Mouse (Mus musculus) midbrain, embryonic 13.5 days (tissue): ENCODE data around the gene Olfr525. TPM values are rescaled to one million over a fixed set of nuclear protein-coding genes. Genes with fewer than 3 reads are reported as not detected.

Experiments
- ATAC-seq: fragments of 200-750 bp; cut with Nextera tagmentation; 2 replicates; pipeline ENCODE4 v1.8.0; 2017; ENCODE audit warnings: mild to moderate bottlenecking, moderate TSS enrichment, moderate library complexity
- H3K27ac ChIP-seq: fragments of 300-500 bp; sonication (generic); 2 replicates; pipeline ENCODE4 v1.5.1; 2015; ENCODE audit warnings: inconsistent platforms, mild to moderate bottlenecking, moderate library complexity
- H3K27me3 ChIP-seq: fragments of 300-500 bp; sonication (generic); 2 replicates; pipeline ENCODE4 v1.6.1; 2015; ENCODE audit warnings: mild to moderate bottlenecking, inconsistent platforms
- H3K36me3 ChIP-seq: fragments of 300-500 bp; sonication (generic); 2 replicates; pipeline ENCODE4 v1.6.1; 2015; ENCODE audit warnings: mild to moderate bottlenecking, inconsistent platforms
- H3K4me1 ChIP-seq: fragments of 300-500 bp; sonication (generic); replicated peaks from 2 replicates; pipeline ENCODE4 v1.6.1; 2015; ENCODE audit warnings: inconsistent platforms
- H3K4me2 ChIP-seq: fragments of 300-500 bp; sonication (generic); replicated peaks from 2 replicates; pipeline ENCODE4 v1.6.1; 2015; ENCODE audit warnings: moderate library complexity, mild to moderate bottlenecking, inconsistent platforms
- H3K4me3 ChIP-seq: fragments of 300-500 bp; sonication (generic); replicated peaks from 2 replicates; pipeline ENCODE4 v1.5.1; 2015; ENCODE audit warnings: mild to moderate bottlenecking, inconsistent platforms
- H3K9ac ChIP-seq: fragments of 300-500 bp; sonication (generic); replicated peaks from 2 replicates; pipeline ENCODE4 v1.6.1; 2015; ENCODE audit warnings: mild to moderate bottlenecking, inconsistent platforms
- H3K9me3 ChIP-seq: fragments of 300-500 bp; sonication (generic); 2 replicates; pipeline ENCODE4 v1.6.1; 2016; ENCODE audit warnings: mild to moderate bottlenecking, inconsistent platforms
- WGBS: fragments of 180-500 bp; shearing (Covaris S2); methylation state at CpG from one replicate; pipeline ENCODE4 v1.1.7; 2015; 5-methylcytosine and 5-hydroxymethylcytosine counted together
- polyA plus RNA-seq: library from polyadenylated mRNA; unstranded; fragments of >200 nt; fragmentation: Nextera tagmentation; extraction: Ambion mirVana; gene quantifications from 2 replicates; pipeline ENCODE4 v1.2.1, GENCODE M21; 2015

Gene Olfr525
- polyA plus RNA-seq, result not detected in 2 replicates

- Histone ChIP-seq H3K4me3 (no peak within 1 kb of the TSS), H3K36me3 (no peaks in the 10 kb centered on the region), H3K9ac (no peak within 1 kb of the TSS), H3K27ac (no peak within 1 kb of the TSS), H3K9me3 (no peaks in the 10 kb centered on the region), H3K4me1 (no peaks in the 10 kb centered on the region), H3K4me2 (no peak within 1 kb of the TSS), H3K27me3 (no peaks in the 10 kb centered on the region)
- ATAC-seq, result no peak
- 35% methylated on average over 1 of the region's 1 CpGs for WGBS
These were observed at the start of gene Olfr525 for GRCm38 (mm10) chr7:140320558-140320957. Gene Olfr525 (plus strand): TSS chr7:140320858.

GRCm38 (mm10) chr7:140295746-140296145 lies 24.9 kb upstream of the Olfr525 start:
- H3K27ac ChIP-seq, result no peak overlapping the region
- H3K4me3 ChIP-seq, result no peak overlapping the region
- no peaks in the 10 kb centered on the region for H3K4me1 ChIP-seq
- no peak overlapping the region for H3K9ac ChIP-seq
- H3K36me3 ChIP-seq, result no peaks in the 10 kb centered on the region
- no peaks in the 10 kb centered on the region for H3K27me3 ChIP-seq
- ATAC-seq, result no peak
- 0 out of 2 replicates have a peak, but pooled peaks cover 3% of the 10 kb centered on the region for H3K9me3 ChIP-seq
- H3K4me2 ChIP-seq, result no peak overlapping the region
- 93% methylated on average over 9 of the region's 9 CpGs for WGBS

GRCm38 (mm10) chr7:140296876-140297275 lies 23.8 kb upstream of the Olfr525 start:
- no peaks in the 10 kb centered on the region for H3K4me1 ChIP-seq
- 78% methylated on average over 6 of the region's 6 CpGs for WGBS
- no peak overlapping the region for H3K4me2 ChIP-seq
- no peak for ATAC-seq
- no peaks in the 10 kb centered on the region for H3K27me3 ChIP-seq
- H3K27ac ChIP-seq, result no peak overlapping the region
- 0 out of 2 replicates have a peak, but pooled peaks cover 3% of the 10 kb centered on the region for H3K9me3 ChIP-seq
- no peak overlapping the region for H3K4me3 ChIP-seq
- H3K9ac ChIP-seq, result no peak overlapping the region
- H3K36me3 ChIP-seq, result no peaks in the 10 kb centered on the region

- no peak for ATAC-seq
- H3K9ac ChIP-seq, result no peak overlapping the region
- no peak overlapping the region for H3K4me2 ChIP-seq
- H3K9me3 ChIP-seq, result 0 out of 2 replicates have a peak, but pooled peaks cover 3% of the 10 kb centered on the region
- no peak overlapping the region for H3K27ac ChIP-seq
- no peaks in the 10 kb centered on the region for H3K4me1 ChIP-seq
- 90% methylated on average over 3 of the region's 3 CpGs for WGBS
- no peaks in the 10 kb centered on the region for H3K36me3 ChIP-seq
- no peak overlapping the region for H3K4me3 ChIP-seq
- H3K27me3 ChIP-seq, result no peaks in the 10 kb centered on the region
These were observed 21.2 kb upstream of the Olfr525 start for GRCm38 (mm10) chr7:140299416-140299815.

DNA sequence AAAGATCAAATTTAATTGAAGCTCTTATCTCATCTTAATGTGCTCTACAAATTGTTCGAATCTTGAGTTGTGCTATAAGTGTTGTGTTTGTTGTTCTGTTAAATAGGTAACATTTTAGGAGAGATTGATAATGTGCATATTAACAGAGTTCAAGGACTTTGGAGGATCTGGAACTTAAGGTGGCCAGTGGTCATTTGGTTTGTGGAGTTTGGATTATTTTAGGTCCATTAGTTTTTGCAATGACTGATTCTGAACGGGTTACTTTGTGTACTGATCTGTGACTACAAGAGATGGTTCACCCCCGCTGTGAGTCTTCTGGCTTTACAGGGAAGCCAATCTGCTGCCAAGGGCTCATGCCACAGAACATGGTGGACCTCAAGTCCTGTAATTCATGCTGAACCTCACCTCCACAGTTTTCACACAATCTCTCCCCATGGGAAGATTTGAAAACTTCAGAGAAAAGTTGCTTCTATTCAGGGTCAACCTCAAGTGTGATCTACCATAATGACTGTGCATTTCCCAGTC lies 735 bp upstream of the Olfr525 start:
- WGBS, result 86% methylated on average over 3 of the region's 3 CpGs
- no peaks in the 10 kb centered on the region for H3K4me1 ChIP-seq
- no peak overlapping the region for H3K27ac ChIP-seq
- no peaks in the 10 kb centered on the region for H3K9me3 ChIP-seq
- no peaks in the 10 kb centered on the region for H3K36me3 ChIP-seq
- H3K4me2 ChIP-seq, result no peak overlapping the region
- no peak overlapping the region for H3K4me3 ChIP-seq
- no peak for ATAC-seq
- no peaks in the 10 kb centered on the region for H3K27me3 ChIP-seq
- H3K9ac ChIP-seq, result no peak overlapping the region

DNA sequence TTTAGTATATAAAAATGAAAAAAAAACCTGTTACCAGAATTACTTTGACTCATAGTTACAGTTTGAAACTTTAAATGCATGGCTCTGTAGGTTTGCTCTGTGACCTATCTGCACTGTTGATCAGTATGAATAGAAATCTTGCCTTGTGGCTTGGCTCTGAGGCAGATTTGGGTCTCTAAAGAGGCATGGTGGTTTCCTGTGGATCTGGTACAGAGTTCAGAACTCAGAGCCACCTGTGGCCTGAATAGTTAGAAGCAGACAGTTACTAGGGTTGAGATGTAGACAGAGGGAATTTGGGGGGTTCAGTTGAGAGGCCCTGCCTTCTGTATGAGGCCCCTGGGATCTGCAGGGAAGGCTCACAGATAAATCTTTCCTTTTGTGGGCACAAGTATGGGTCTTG lies 477 bp downstream of the Olfr525 start:
- no peak overlapping the region for H3K4me3 ChIP-seq
- H3K36me3 ChIP-seq, result no peaks in the 10 kb centered on the region
- H3K9ac ChIP-seq, result no peak overlapping the region
- no peak overlapping the region for H3K4me2 ChIP-seq
- H3K9me3 ChIP-seq, result no peaks in the 10 kb centered on the region
- no peaks in the 10 kb centered on the region for H3K27me3 ChIP-seq
- ATAC-seq, result no peak
- no peaks in the 10 kb centered on the region for H3K4me1 ChIP-seq
- no peak overlapping the region for H3K27ac ChIP-seq

DNA sequence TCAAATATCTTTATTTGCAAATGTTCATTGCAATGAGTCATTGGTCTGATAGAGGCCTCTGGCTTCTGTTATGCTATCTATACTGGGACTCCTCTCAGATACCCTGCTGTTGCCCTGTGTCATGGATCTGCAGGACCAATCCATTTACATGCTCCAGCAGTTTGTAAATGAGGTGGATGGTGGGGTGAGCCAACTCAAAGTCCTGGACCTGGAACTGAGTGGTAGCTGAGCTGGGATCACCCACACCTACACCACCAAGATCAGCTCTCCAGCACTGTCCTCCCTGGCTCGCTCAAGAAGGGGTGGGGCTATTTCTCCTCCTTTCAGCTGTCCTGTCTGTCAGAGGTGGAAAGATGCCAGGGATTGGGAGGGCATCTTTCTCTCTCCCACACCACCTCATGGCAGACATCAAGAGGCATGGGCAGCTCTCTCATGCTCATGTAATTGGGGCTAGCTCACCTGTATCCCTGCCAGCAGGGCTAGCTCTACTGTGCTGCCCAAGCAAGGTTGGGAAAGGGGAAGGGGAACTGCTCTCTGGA lies 9.2 kb downstream of the Olfr525 start:
- no peak for ATAC-seq
- 47% methylated on average over 1 of the region's 1 CpGs for WGBS

DNA sequence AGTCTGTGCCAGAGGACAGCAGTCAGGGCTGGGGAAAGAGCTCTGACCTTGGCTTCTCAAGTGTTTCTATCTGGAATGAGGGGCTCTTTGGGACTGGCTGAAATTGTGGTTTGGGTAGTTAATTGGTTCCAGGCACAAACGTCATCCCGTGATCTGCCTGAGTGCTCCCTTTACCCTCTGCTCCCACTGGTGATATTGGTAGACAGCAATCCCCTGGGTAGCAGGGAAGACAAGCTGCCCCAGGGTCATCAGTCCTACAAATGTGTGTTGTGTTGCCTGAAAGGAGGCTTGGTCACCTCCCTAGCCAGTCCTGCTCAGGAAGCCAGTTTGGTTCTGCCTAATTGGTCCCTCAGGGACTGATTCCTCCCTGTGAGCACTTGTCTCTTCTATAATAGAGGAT lies 13.1 kb downstream of the Olfr525 start, which contains the start of gene Olfr527:
Olfr527 (plus strand) TSS at position 301 of the 400 bp plus-strand sequence.
- no peaks in the 10 kb centered on the region for H3K27me3 ChIP-seq
- WGBS, result 67% methylated on average over 2 of the region's 2 CpGs
- no peaks in the 10 kb centered on the region for H3K4me1 ChIP-seq
- no peak within 1 kb of the TSS for H3K4me2 ChIP-seq
- no peak within 1 kb of the TSS for H3K27ac ChIP-seq
- H3K9me3 ChIP-seq, result no peaks in the 10 kb centered on the region
- no peaks in the 10 kb centered on the region for H3K36me3 ChIP-seq
- no peak within 1 kb of the TSS for H3K9ac ChIP-seq
- ATAC-seq, result no peak
- H3K4me3 ChIP-seq, result no peak within 1 kb of the TSS

More for the DNA sequence above, 9.2 kb downstream of the Olfr525 start:
- Histone ChIP-seq H3K36me3 (no peaks in the 10 kb centered on the region), H3K9me3 (no peaks in the 10 kb centered on the region), H3K4me2 (no peak overlapping the region), H3K4me3 (no peak overlapping the region), H3K27ac (no peak overlapping the region), H3K27me3 (no peaks in the 10 kb centered on the region), H3K4me1 (no peaks in the 10 kb centered on the region), H3K9ac (no peak overlapping the region)

- H3K9ac ChIP-seq, result no peak within 1 kb of the TSS
- WGBS, result 67% methylated on average over 3 of the region's 3 CpGs
- no peaks in the 10 kb centered on the region for H3K27me3 ChIP-seq
- ATAC-seq, result no peak
- H3K4me2 ChIP-seq, result no peak within 1 kb of the TSS
- no peaks in the 10 kb centered on the region for H3K9me3 ChIP-seq
- H3K4me3 ChIP-seq, result no peak within 1 kb of the TSS
- no peak within 1 kb of the TSS for H3K27ac ChIP-seq
- no peaks in the 10 kb centered on the region for H3K4me1 ChIP-seq
- no peaks in the 10 kb centered on the region for H3K36me3 ChIP-seq
These were observed 40.9 kb downstream of the Olfr525 start, which contains the start of gene Olfr60 for GRCm38 (mm10) chr7:140361571-140361970. Gene Olfr60 (minus strand): TSS chr7:140361671.

GRCm38 (mm10) chr7:140374300-140374699 lies 53.6 kb downstream of the Olfr525 start:
- Histone ChIP-seq H3K9ac (no peak overlapping the region), H3K4me3 (no peak overlapping the region), H3K36me3 (no peaks in the 10 kb centered on the region), H3K4me2 (no peak overlapping the region), H3K27me3 (no peaks in the 10 kb centered on the region), H3K9me3 (no peaks in the 10 kb centered on the region), H3K27ac (no peak overlapping the region), H3K4me1 (no peaks in the 10 kb centered on the region)
- 86% methylated on average over 4 of the region's 4 CpGs for WGBS
- ATAC-seq, result no peak

- H3K36me3 ChIP-seq, result no peaks in the 10 kb centered on the region
- no peak within 1 kb of the TSS for H3K27ac ChIP-seq
- no peak within 1 kb of the TSS for H3K9ac ChIP-seq
- H3K4me2 ChIP-seq, result no peak within 1 kb of the TSS
- no peaks in the 10 kb centered on the region for H3K4me1 ChIP-seq
- ATAC-seq, result no peak
- 69% methylated on average over 1 of the region's 1 CpGs for WGBS
- no peaks in the 10 kb centered on the region for H3K27me3 ChIP-seq
- no peaks in the 10 kb centered on the region for H3K9me3 ChIP-seq
- no peak within 1 kb of the TSS for H3K4me3 ChIP-seq
These were observed 55.6 kb downstream of the Olfr525 start, which contains the start of gene Olfr530 for GRCm38 (mm10) chr7:140376231-140376630. Gene Olfr530 (minus strand): TSS chr7:140376331.

GRCm38 (mm10) chr7:140376911-140377310 lies 56.3 kb downstream of the Olfr525 start:
- Histone ChIP-seq H3K9ac (no peak overlapping the region), H3K27me3 (no peaks in the 10 kb centered on the region), H3K4me3 (no peak overlapping the region), H3K27ac (no peak overlapping the region), H3K9me3 (no peaks in the 10 kb centered on the region), H3K4me2 (no peak overlapping the region), H3K36me3 (no peaks in the 10 kb centered on the region), H3K4me1 (no peaks in the 10 kb centered on the region)
- WGBS, result 97% methylated on average over 2 of the region's 2 CpGs
- ATAC-seq, result no peak
